Mouse (Mus musculus): Measurements from ENCODE around the gene Ispd. TPM values are rescaled to one million over a fixed set of nuclear protein-coding genes. Genes with fewer than 3 reads are reported as not detected.

Gene Ispd
- polyA plus RNA-seq, 1 experiment from 2014 or later: 0.33 TPM

DNA sequence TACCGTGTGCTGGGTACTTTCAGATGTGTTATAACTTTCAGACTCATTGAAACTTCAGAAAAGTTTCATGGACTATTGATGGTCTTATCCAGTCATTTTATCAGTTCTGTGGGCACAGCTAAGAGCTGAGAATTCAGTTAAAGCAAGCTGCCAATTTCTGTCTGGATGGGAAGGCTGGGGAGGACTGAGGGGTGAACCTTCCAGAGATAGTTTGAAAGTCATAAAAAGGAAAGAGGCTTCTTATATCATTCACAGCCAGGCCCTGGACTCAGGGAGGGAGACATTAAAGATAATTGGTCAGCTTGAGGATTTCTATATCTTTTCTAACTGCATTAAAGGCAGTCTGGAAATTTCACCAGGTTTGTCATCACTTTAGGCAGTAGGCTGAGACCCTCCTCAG is 185.7 kb downstream of the Ispd start:
- in situ Hi-C loops (cut with MboI; ENCODE audit: low pct_unique_long_range_greater_than_20kb): no loop called here
- ATAC-seq: no peak
- POLR2A ChIA-PET: no interaction called here

DNA sequence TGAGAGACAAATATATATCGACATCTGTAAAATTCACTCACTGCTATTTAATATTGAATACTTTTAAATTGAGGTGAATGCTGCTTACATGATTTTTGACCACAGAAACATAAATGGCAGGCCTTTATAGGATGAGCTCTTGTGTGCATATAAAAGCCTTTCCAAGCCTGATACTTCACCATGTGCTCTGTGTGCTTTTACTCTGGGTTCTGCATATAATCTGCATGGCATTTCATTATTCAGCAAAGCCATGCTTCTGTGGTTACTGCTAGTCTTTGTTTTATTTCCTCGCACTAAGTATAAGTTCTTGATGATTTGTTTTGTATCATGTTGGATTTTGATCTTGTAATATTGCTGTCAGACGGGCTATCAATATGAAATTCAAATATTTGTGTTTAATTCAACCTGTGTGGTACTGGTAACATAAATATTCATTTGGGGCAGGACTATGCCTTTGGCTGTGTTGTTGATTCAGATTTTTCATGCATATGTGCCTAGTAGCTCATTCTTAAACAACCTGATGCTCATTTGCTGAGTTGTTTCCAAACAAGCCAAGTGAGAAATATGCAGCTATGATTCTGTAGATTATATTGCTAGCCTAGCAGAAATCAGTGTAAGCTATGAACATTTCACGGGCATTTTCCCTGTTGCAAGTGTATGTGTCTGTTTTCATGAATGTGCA is 189.3 kb downstream of the Ispd start:
- H3K27me3 ChIP-seq: no peaks in the 10 kb centered on the region
- no peak for TF ChIP-seq CTCF (IDR thresholded peaks at IDR 0.05)
- in situ Hi-C loops (cut with MboI; ENCODE audit: low pct_unique_long_range_greater_than_20kb): no loop called here
- ATAC-seq (no peak), DNase-seq (ENCODE audit: low read depth, low spot score) (no peak)
- CTCF ChIA-PET: interaction anchor here (1.4 kb wide), 1 partner anchor 12 kb away, joined by 6 read pairs; no protein-coding TSS in a partner anchor
- POLR2A ChIA-PET: interaction anchor here (0.6 kb wide), 1 partner anchor 63 kb away, joined by 3 read pairs; no protein-coding TSS in a partner anchor

More for the DNA sequence above, 185.7 kb downstream of the Ispd start:
- TF ChIP-seq CTCF (IDR thresholded peaks at IDR 0.05): no peak
- CTCF ChIA-PET: no interaction called here
- no peak for DNase-seq (ENCODE audit: low read depth, low spot score)
- H3K27me3 ChIP-seq: no peaks in the 10 kb centered on the region

DNA sequence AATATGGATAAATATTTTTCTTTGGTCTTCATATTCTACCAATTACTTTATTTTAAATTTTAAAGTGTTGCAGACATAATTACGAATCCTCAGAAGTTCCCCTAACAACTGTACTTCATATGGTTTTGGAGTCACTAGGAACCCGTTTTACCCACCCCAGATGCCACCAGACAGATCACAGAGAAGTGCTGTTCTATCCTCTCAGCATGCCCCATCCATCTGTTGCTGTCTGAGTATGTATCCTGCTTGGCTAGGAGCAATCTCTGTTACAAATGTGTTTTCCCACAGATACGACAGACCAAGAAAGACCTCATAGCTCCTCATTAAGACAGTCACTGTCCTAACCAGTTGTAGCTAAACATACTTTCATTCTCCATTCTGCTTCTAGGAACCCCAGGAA is 203.6 kb downstream of the Ispd start:
- H3K27me3 ChIP-seq: no peaks in the 10 kb centered on the region
- no peak for TF ChIP-seq CTCF (IDR thresholded peaks at IDR 0.05)
- ATAC-seq: no peak
- DNase-seq (ENCODE audit: low read depth, low spot score): no peak
- ChIA-PET POLR2A (no interaction called here), CTCF (interaction anchor here (1.0 to 1.2 kb wide), 2 partner anchors 17 to 22 kb away, joined by 3 read pairs; no protein-coding TSS in a partner anchor)
- in situ Hi-C loops (cut with MboI; ENCODE audit: low pct_unique_long_range_greater_than_20kb): no loop called here

DNA sequence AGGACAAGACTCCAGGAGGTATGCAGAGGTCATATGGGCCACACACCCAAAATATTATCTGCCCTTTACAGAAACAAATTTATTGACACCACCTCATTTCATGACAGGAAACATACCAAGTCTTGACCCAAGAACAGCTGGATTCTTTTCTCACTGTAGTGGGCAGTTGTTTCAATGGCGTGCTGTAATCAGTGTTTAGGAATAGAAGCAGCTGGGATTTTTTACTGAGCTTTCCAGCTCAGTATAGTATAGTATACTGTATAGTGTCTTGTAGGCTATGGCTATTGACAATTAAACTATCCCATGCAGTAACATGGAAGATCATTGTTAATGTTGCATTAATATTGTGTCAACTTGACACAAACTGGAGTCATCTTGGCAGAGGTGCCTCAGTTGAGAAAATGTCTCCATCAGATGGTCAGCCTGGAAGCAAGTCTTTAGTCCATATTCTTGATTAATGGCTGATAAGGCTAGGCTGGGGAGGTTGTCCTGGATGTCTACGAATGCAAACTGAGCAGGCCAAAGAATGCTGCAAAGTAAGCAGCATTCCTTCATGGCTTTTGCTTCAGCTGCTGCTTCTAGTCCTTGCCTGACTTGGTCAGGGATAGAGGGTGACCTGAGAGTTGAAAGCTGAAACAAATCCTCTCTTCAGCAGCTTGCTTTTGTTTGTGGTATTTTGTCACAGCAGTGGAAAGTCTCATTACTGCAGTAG is 216.4 kb downstream of the Ispd start:
- no peak for ATAC-seq
- TF ChIP-seq CTCF (IDR thresholded peaks at IDR 0.05): no peak
- CTCF ChIA-PET: interaction anchor here (1.2 kb wide), 1 partner anchor 17 kb away, joined by 3 read pairs; no protein-coding TSS in a partner anchor
- in situ Hi-C loops (cut with MboI; ENCODE audit: low pct_unique_long_range_greater_than_20kb): no loop called here
- H3K27me3 ChIP-seq: no peaks in the 10 kb centered on the region
- DNase-seq (ENCODE audit: low read depth, low spot score): no peak
- POLR2A ChIA-PET: no interaction called here

DNA sequence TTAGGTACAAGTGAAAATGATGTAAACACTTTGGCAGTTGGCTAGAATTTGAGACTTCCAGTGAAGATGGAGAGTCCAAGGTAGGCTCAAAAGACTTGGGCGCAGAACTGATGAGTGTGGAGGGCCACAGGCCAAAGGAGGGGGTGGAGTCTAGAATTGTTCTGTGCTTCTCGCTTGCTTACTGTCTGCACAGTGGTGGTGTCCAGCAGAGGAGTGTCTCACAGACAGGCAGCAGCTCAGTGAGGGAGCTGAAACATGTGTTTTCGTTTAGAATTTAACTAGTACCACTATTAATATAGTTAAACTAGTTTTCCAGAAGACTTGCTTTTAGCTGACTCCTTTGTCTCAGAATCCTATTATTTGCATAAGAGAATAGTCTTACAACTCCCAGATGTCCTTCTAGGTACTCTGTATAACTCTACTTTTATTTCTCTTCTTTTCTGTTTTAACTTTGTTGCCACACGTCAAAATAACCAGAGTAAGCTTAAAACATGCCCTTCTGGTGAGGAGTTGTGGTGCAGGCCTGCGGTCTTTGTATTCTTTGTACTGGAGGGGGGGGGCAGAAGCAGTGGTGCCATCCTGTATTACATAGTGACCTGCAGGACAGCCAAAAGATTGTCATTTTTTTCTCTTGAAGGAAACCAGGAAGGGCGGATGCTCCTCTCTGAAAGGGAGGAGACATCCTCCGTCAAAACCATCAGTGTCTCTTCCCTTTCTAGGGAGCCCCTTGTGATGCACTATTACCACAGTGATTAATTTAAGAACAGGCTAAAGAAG is 240.9 kb downstream of the Ispd start:
- H3K27me3 ChIP-seq: no peaks in the 10 kb centered on the region
- peak; percentile 83 for ATAC-seq
- in situ Hi-C loops (cut with MboI; ENCODE audit: low pct_unique_long_range_greater_than_20kb): no loop called here
- POLR2A ChIA-PET: no interaction called here
- CTCF ChIA-PET: interaction anchor here (1.0 kb wide), 1 partner anchor 10 kb away, joined by 3 read pairs; no protein-coding TSS in a partner anchor
- DNase-seq (ENCODE audit: low read depth, low spot score): peak; percentile 17
- TF ChIP-seq CTCF (IDR thresholded peaks at IDR 0.05): no peak

DNA sequence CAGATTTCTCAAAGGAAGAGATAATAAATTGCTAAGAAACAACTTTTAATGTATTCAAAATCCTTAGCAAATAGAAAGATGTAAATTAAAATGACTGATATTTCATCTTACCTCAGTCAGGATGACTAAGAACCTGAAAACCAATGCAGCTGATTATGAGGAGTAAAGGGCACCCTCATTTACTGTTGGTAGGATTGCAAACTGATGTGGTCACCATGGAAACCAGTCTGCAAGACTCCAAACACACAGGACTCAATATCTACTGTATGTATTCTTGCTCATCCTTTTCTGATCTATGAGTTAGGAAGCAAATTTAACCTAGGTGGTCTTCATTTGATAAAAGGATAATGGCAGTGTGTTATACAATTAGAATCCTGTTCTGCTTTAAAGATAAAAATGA is 246.0 kb downstream of the Ispd start:
- no peaks in the 10 kb centered on the region for H3K27me3 ChIP-seq
- in situ Hi-C loops (cut with MboI; ENCODE audit: low pct_unique_long_range_greater_than_20kb): no loop called here
- ATAC-seq (no peak), DNase-seq (ENCODE audit: low read depth, low spot score) (no peak)
- ChIA-PET POLR2A (no interaction called here), CTCF (interaction anchor here (1.0 kb wide), 1 partner anchor 13 kb away, joined by 3 read pairs; no protein-coding TSS in a partner anchor)
- no peak for TF ChIP-seq CTCF (IDR thresholded peaks at IDR 0.05)

DNA sequence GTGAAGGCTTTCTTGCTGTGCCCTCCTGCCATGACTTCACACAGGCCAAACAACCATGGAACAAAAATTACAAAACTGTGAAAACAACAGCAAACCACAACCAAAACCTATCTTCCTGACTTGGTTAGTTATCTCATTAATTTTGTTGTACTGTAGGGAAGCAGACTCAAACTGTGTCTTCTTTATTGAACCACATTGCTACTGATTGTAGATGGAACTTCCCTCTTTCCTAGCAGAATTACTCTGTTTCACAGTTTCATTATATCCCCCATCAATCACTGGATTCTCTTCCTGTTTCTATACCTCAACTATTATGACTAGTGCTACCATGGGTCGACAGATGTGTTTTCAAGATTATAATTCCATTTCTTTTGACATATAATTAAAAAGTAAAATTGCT is 251.2 kb downstream of the Ispd start:
- CTCF ChIA-PET: no interaction called here
- in situ Hi-C loops (cut with MboI; ENCODE audit: low pct_unique_long_range_greater_than_20kb): no loop called here
- TF ChIP-seq CTCF (IDR thresholded peaks at IDR 0.05): no peak
- POLR2A ChIA-PET: no interaction called here
- ATAC-seq: no peak
- DNase-seq (ENCODE audit: low read depth, low spot score): no peak
- H3K27me3 ChIP-seq: no peaks in the 10 kb centered on the region

DNA sequence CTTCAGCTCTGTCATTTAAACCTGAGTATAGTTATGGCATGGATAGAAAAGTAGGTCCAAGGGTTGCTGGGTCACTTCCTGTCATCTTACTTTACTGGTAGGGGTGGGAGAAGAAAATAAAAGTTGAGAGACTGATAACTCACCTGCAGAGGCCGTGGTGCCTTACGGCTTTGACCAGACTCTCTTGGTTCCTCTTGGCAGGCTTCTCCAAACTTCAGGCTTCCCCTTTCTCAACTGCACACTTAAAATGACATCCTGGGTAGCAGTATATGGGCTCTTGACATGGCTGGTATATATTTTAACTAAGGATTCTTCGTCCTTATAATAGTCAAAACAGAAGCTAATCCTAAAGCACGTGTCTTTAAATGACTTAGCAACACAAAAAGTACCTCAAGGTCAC is 266.3 kb downstream of the Ispd start:
- DNase-seq (ENCODE audit: low read depth, low spot score) (no peak), ATAC-seq (no peak)
- no peaks in the 10 kb centered on the region for H3K27me3 ChIP-seq
- ChIA-PET POLR2A (no interaction called here), CTCF (no interaction called here)
- TF ChIP-seq CTCF (IDR thresholded peaks at IDR 0.05): no peak
- in situ Hi-C loops (cut with MboI; ENCODE audit: low pct_unique_long_range_greater_than_20kb): no loop called here

DNA sequence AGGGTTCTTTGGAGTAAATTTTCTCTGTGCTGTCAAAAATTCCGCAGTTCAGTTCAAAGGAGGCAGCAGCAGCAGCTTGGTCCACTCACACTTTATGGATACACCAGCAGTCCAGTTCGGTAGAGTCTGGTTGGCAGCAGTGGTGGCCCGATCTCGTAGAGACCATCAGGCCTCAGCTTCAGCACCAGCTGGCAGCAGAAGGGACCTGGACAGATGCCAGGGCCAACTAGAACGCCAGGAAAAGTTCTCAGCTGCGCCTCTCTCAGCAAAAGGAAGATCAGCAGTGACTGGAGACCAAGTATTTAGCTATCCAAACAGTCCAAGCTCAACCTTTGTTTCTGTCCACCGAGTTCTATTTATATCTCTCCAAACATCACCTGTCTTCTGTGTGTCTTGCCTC is 281.2 kb downstream of the Ispd start:
- DNase-seq (ENCODE audit: low read depth, low spot score) (no peak), ATAC-seq (no peak)
- POLR2A ChIA-PET: no interaction called here
- no peaks in the 10 kb centered on the region for H3K27me3 ChIP-seq
- in situ Hi-C loops (cut with MboI; ENCODE audit: low pct_unique_long_range_greater_than_20kb): loop anchor here (10.0 kb wide), 2 partner anchors 448 to 748 kb away; no protein-coding TSS in a partner anchor
- CTCF ChIA-PET: interaction anchor here (1.3 kb wide), 1 partner anchor 447 kb away, joined by 3 read pairs; no protein-coding TSS in a partner anchor
- no peak for TF ChIP-seq CTCF (IDR thresholded peaks at IDR 0.05)

DNA sequence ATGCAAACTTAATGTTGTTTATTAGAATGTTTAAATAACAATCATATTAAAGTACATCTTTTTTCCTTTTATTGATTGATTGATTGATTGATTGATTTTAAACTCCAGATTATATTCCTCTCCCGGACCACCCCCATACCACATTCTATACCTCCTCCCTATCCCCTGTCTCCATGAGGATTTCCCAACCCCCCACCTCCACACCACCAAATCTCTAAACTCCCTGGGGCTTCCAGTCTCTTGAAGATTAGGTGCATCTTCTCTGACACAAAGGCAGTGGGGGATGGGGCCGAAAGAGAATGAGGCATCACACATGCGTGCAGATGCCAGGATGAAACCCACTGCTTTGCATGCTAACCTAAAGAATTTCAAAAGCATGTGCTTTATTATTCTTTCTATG is 283.5 kb downstream of the Ispd start:
- no peak for TF ChIP-seq CTCF (IDR thresholded peaks at IDR 0.05)
- in situ Hi-C loops (cut with MboI; ENCODE audit: low pct_unique_long_range_greater_than_20kb): loop anchor here (10.0 kb wide), 2 partner anchors 450 to 750 kb away; no protein-coding TSS in a partner anchor
- no peak for DNase-seq (ENCODE audit: low read depth, low spot score)
- no peaks in the 10 kb centered on the region for H3K27me3 ChIP-seq
- ATAC-seq: no peak
- POLR2A ChIA-PET: no interaction called here
- CTCF ChIA-PET: no interaction called here
